Mouse (Mus musculus): ENCODE data around the gene Chl1.

The Chl1 gene

GRCm38 (mm10) chr6:103510392-103511289 is at the start of gene Chl1:
Gene Chl1 (plus strand): TSS chr6:103510586.
- ChIA-PET POLR2A (no interaction called here), CTCF (interaction anchor here in 1 of 4 experiments (0.7 kb wide), 1 partner anchor 201 kb away, joined by 3 read pairs; no protein-coding TSS in a partner anchor)

- ChIA-PET CTCF (interaction anchor here in 2 of 4 experiments (0.6 kb wide), 2 partner anchors 9 to 189 kb away, joined by 3 to 4 read pairs; no protein-coding TSS in a partner anchor), POLR2A (no interaction called here)
Observed at GRCm38 (mm10) chr6:103465479-103466080, 44.8 kb upstream of the Chl1 start.

GRCm38 (mm10) chr6:103473316-103473715 is 37.1 kb upstream of the Chl1 start:
- ChIA-PET POLR2A (no interaction called here), CTCF (no interaction called here)

- ChIA-PET CTCF (no interaction called here), POLR2A (no interaction called here)
Observed at GRCm38 (mm10) chr6:103487199-103487598, 23.2 kb upstream of the Chl1 start.

GRCm38 (mm10) chr6:103498404-103498803 is 12.0 kb upstream of the Chl1 start:
- CTCF ChIA-PET = no interaction called here
- POLR2A ChIA-PET = no interaction called here

- ChIA-PET POLR2A (no interaction called here), CTCF (no interaction called here)
Observed at GRCm38 (mm10) chr6:103504065-103504464, 6.3 kb upstream of the Chl1 start.

GRCm38 (mm10) chr6:103507751-103508575 is 2.4 kb upstream of the Chl1 start:
- POLR2A ChIA-PET = no interaction called here
- CTCF ChIA-PET = no interaction called here

- CTCF ChIA-PET = interaction anchor here in 1 of 4 experiments (0.7 kb wide), 1 partner anchor 200 kb away, joined by 3 read pairs; no protein-coding TSS in a partner anchor
- POLR2A ChIA-PET = no interaction called here
Observed at GRCm38 (mm10) chr6:103509596-103509995, 790 bp upstream of the Chl1 start.

GRCm38 (mm10) chr6:103511290-103511971 is 1.0 kb downstream of the Chl1 start:
- CTCF ChIA-PET = no interaction called here
- POLR2A ChIA-PET = interaction anchor here in 2 of 4 experiments (0.8 to 0.9 kb wide), 2 partner anchors 36 to 193 kb away, joined by 3 to 13 read pairs; no protein-coding TSS in a partner anchor

GRCm38 (mm10) chr6:103511972-103512565 is 1.7 kb downstream of the Chl1 start:
- ChIA-PET POLR2A (interaction anchor here in 2 of 4 experiments (0.8 to 0.9 kb wide), 2 partner anchors 36 to 194 kb away, joined by 3 to 13 read pairs; no protein-coding TSS in a partner anchor), CTCF (no interaction called here)

- ChIA-PET POLR2A (no interaction called here), CTCF (no interaction called here)
Observed at GRCm38 (mm10) chr6:103512911-103513321, 2.5 kb downstream of the Chl1 start.

GRCm38 (mm10) chr6:103513621-103514241 is 3.3 kb downstream of the Chl1 start:
- POLR2A ChIA-PET = no interaction called here

GRCm38 (mm10) chr6:103514346-103514745 is 4.0 kb downstream of the Chl1 start:
- POLR2A ChIA-PET = no interaction called here
- CTCF ChIA-PET = no interaction called here

More at GRCm38 (mm10) chr6:103513621-103514241, 3.3 kb downstream of the Chl1 start:
- CTCF ChIA-PET = no interaction called here

- CTCF ChIA-PET = no interaction called here
- POLR2A ChIA-PET = no interaction called here
Observed at GRCm38 (mm10) chr6:103514756-103515155, 4.4 kb downstream of the Chl1 start.

GRCm38 (mm10) chr6:103519596-103519995 is 9.2 kb downstream of the Chl1 start:
- CTCF ChIA-PET = no interaction called here
- POLR2A ChIA-PET = interaction anchor here in 1 of 4 experiments (0.6 kb wide), 1 partner anchor 290 kb away, joined by 3 read pairs; no protein-coding TSS in a partner anchor

- POLR2A ChIA-PET = no interaction called here
- CTCF ChIA-PET = no interaction called here
Observed at GRCm38 (mm10) chr6:103525326-103526024, 15.1 kb downstream of the Chl1 start.

- POLR2A ChIA-PET = no interaction called here
- CTCF ChIA-PET = no interaction called here
Observed at GRCm38 (mm10) chr6:103526945-103527777, 16.8 kb downstream of the Chl1 start.

All from embryonic stem cell, embryonic (primary cell).